Mouse (Mus musculus): ENCODE results near the gene Atp2b1. TPM values are rescaled to one million over a fixed set of nuclear protein-coding genes. Genes with fewer than 3 reads are reported as not detected.

Gene Atp2b1
- total and polyA plus RNA-seq, 3 experiments = 25.0 to 41.7 (median 31.7) TPM

- DNase-seq (ENCODE audit: extremely low read depth) = peak; percentile 12
- Histone ChIP-seq H3K27me3 (replicated peaks) (no peaks in the 10 kb centered on the region), H3K4me3 (replicated peaks in 1 of 3; ENCODE audit: low read depth in 2 of 3, low read length in 2 of 3, poor library complexity in 1 of 3) (peak overlapping the region; percentile 59 to 98 (median 89)), H3K9me3 (replicated peaks; ENCODE audit: low read length) (no peaks in the 10 kb centered on the region), H3K27ac (ENCODE audit: insufficient read depth, low read depth) (no peak overlapping the region), H3K9ac (ENCODE audit: insufficient read depth, low read depth) (peak overlapping the region; percentile 95), H3K4me2 (ENCODE audit: insufficient read depth, low read depth, poor library complexity, severe bottlenecking) (peak overlapping the region; percentile 90), H3K79me2 (replicated peaks; ENCODE audit: control insufficient read depth, extremely low read depth, insufficient read depth, poor library complexity, severe bottlenecking) (peaks cover 41% of the 10 kb centered on the region), H3K4me1 (ENCODE audit: control insufficient read depth in 1 of 2, insufficient read depth in 2 of 2) (peaks cover 2 to 28% of the 10 kb centered on the region in 2 experiments; a peak in 2 of 4 replicates), H3K36me3 (replicated peaks in 1 of 2; ENCODE audit: control insufficient read depth in 1 of 2, insufficient read depth in 1 of 2, low read length in 1 of 2) (no peaks in the 10 kb centered on the region)
- TF ChIP-seq SMC3 (IDR thresholded peaks at IDR 0.05; ENCODE audit: low read depth, low read length) = no peak
- TF ChIP-seq MEF2A (IDR thresholded peaks at IDR 0.05; ENCODE audit: borderline replicate concordance, low read depth, low read length) = no peak
- TF ChIP-seq SIN3A (IDR thresholded peaks at IDR 0.05; ENCODE audit: low read length) = peak; percentile 39; the same call in 1 of the 2 replicates
- in situ Hi-C loops (cut with MboI; ENCODE audit: low pct_ligation_motif_present, low pct_unique_long_range_greater_than_20kb, low sequenced_read_pairs) = loop anchor here (25.0 kb wide), 1 partner anchor 171 kb away; no protein-coding TSS in a partner anchor
- dilution Hi-C loops (cut with MboI; ENCODE audit: extremely low pct_ligation_motif_present, extremely low pct_unique_long_range_greater_than_20kb, low sequenced_read_pairs) = no loop called here
Observed at GRCm38 (mm10) chr10:98916011-98916780, 2.0 kb downstream of the Atp2b1 start.

GRCm38 (mm10) chr10:98916781-98917340, 2.7 kb downstream of the Atp2b1 start:
- Histone ChIP-seq H3K27me3 (replicated peaks) (no peaks in the 10 kb centered on the region), H3K9ac (ENCODE audit: insufficient read depth, low read depth) (peak overlapping the region; percentile 95), H3K4me3 (replicated peaks in 1 of 3; ENCODE audit: low read depth in 2 of 3, low read length in 2 of 3, poor library complexity in 1 of 3) (peak overlapping the region; percentile 59 to 98 (median 89)), H3K9me3 (replicated peaks; ENCODE audit: low read length) (no peaks in the 10 kb centered on the region), H3K4me2 (ENCODE audit: insufficient read depth, low read depth, poor library complexity, severe bottlenecking) (peak overlapping the region; percentile 90), H3K36me3 (replicated peaks in 1 of 2; ENCODE audit: control insufficient read depth in 1 of 2, insufficient read depth in 1 of 2, low read length in 1 of 2) (peaks cover 0 to under 1% of the 10 kb centered on the region in 2 experiments), H3K27ac (ENCODE audit: insufficient read depth, low read depth) (no peak overlapping the region), H3K79me2 (replicated peaks; ENCODE audit: control insufficient read depth, extremely low read depth, insufficient read depth, poor library complexity, severe bottlenecking) (peaks cover 48% of the 10 kb centered on the region), H3K4me1 (ENCODE audit: control insufficient read depth in 1 of 2, insufficient read depth in 2 of 2) (peaks cover 2 to 35% of the 10 kb centered on the region in 2 experiments; a peak in 2 of 4 replicates)
- in situ Hi-C loops (cut with MboI; ENCODE audit: low pct_ligation_motif_present, low pct_unique_long_range_greater_than_20kb, low sequenced_read_pairs) = loop anchor here (25.0 kb wide), 1 partner anchor 170 kb away; no protein-coding TSS in a partner anchor
- DNase-seq (ENCODE audit: extremely low read depth) = peak; percentile 17
- no peak for TF ChIP-seq NRF1 (IDR thresholded peaks at IDR 0.05; ENCODE audit: low read depth, low read length)
- no peak for TF ChIP-seq TBP (conservative IDR thresholded peaks at IDR 0.05; ENCODE audit: low read depth, low read length)
- TF ChIP-seq CHD1 (IDR thresholded peaks at IDR 0.05; ENCODE audit: low read depth, low read length) = peak; percentile 36; the same call in 1 of the 2 replicates
- no peak for TF ChIP-seq PAX5 (IDR thresholded peaks at IDR 0.05; ENCODE audit: low read length)
- no peak for TF ChIP-seq MXI1 (IDR thresholded peaks at IDR 0.05; ENCODE audit: low read depth, low read length)
- TF ChIP-seq POLR2AphosphoS2 (IDR thresholded peaks at IDR 0.05; ENCODE audit: low read depth, low read length) = no peak
- TF ChIP-seq IRF4 (IDR thresholded peaks at IDR 0.05; ENCODE audit: low read depth, low read length) = no peak
- no peak for TF ChIP-seq MAZ (IDR thresholded peaks at IDR 0.05; ENCODE audit: low read depth, low read length)
- TF ChIP-seq CTCF (conservative IDR thresholded peaks at IDR 0.05 in 1 of 2, IDR thresholded peaks at IDR 0.05 in 1 of 2; ENCODE audit: low read depth in 2 of 2, low read length in 2 of 2) = peak in 1 of 2 experiments; percentile 18; a peak in 1 of 4 replicates
- TF ChIP-seq TCF12 (IDR thresholded peaks at IDR 0.05; ENCODE audit: low read depth, low read length) = no peak
- no peak for TF ChIP-seq MAX (IDR thresholded peaks at IDR 0.05; ENCODE audit: low read length)
- no peak for TF ChIP-seq ELF1 (IDR thresholded peaks at IDR 0.05; ENCODE audit: low read depth, low read length)
- TF ChIP-seq ZNF384 (IDR thresholded peaks at IDR 0.05; ENCODE audit: low read depth, low read length) = peak; percentile 58
- dilution Hi-C loops (cut with MboI; ENCODE audit: extremely low pct_ligation_motif_present, extremely low pct_unique_long_range_greater_than_20kb, low sequenced_read_pairs) = no loop called here

Measured in CH12.LX (cell line).